Mouse (Mus musculus) neural tube, embryonic 11.5 days (tissue): ENCODE results near the gene Fras1. TPM values are rescaled to one million over a fixed set of nuclear protein-coding genes. Genes with fewer than 3 reads are reported as not detected.

Experiments
- ATAC-seq: fragments of 200-750 bp; cut with Nextera tagmentation; 2 replicates; pipeline ENCODE4 v1.8.0; 2017; ENCODE audit warnings: moderate number of reproducible peaks, mild to moderate bottlenecking, moderate TSS enrichment, moderate library complexity; ENCODE audit not compliant: insufficient read depth, low FRiP score, low TSS enrichment
- DNase-seq: peaks from one replicate; pipeline ENCODE4 v3.0.0-alpha.2; 2015; ENCODE audit warnings: low spot score
- H3K27ac ChIP-seq: fragments of 300-500 bp; sonication (generic); 2 replicates; pipeline ENCODE4 v1.5.1; 2014; ENCODE audit warnings: low read depth, mild to moderate bottlenecking, low read length
- H3K27me3 ChIP-seq: fragments of 300-500 bp; sonication (generic); 2 replicates; pipeline ENCODE4 v1.6.1; 2014; ENCODE audit warnings: mild to moderate bottlenecking, low read length, mixed read lengths; ENCODE audit not compliant: control insufficient read depth, insufficient read depth
- H3K36me3 ChIP-seq: fragments of 300-500 bp; sonication (generic); 2 replicates; pipeline ENCODE4 v1.6.1; 2014; ENCODE audit warnings: mild to moderate bottlenecking, low read length, moderate library complexity, mixed read lengths; ENCODE audit not compliant: control insufficient read depth, insufficient read depth
- H3K4me1 ChIP-seq: fragments of 300-500 bp; sonication (generic); 2 replicates; pipeline ENCODE4 v1.6.1; 2014; ENCODE audit warnings: low read length, mixed read lengths; ENCODE audit not compliant: control insufficient read depth, insufficient read depth
- H3K4me2 ChIP-seq: fragments of 300-500 bp; sonication (generic); 2 replicates; pipeline ENCODE4 v1.6.1; 2014; ENCODE audit warnings: low read depth, mild to moderate bottlenecking, moderate library complexity
- H3K4me3 ChIP-seq: fragments of 300-500 bp; sonication (generic); 2 replicates; pipeline ENCODE4 v1.5.1; 2014; ENCODE audit warnings: low read depth, low read length
- H3K9ac ChIP-seq: fragments of 300-500 bp; sonication (generic); 2 replicates; pipeline ENCODE4 v1.6.1; 2014; ENCODE audit warnings: mild to moderate bottlenecking, low read length
- H3K9me3 ChIP-seq: fragments of 300-500 bp; sonication (generic); 2 replicates; pipeline ENCODE4 v1.6.1; 2016; ENCODE audit warnings: low read length; ENCODE audit not compliant: control insufficient read depth
- WGBS: fragments of 180-500 bp; shearing (Covaris S2); extraction: QIAGEN DNeasy Blood & Tissue Kit; methylation state at CpG from one replicate; pipeline ENCODE4 v1.1.7; 2014; 5-methylcytosine and 5-hydroxymethylcytosine counted together
- polyA plus RNA-seq: library from polyadenylated mRNA; unstranded; fragments of >200 nt; fragmentation: Nextera tagmentation; extraction: Ambion mirVana; gene quantifications from 2 replicates; pipeline ENCODE4 v1.2.1, GENCODE M21; 2014

Gene Fras1
- polyA plus RNA-seq, 1 experiment from 2014 or later = 5.6 TPM

GRCm38 (mm10) chr5:96595793-96596192 is 222.0 kb downstream of the Fras1 start:
- Histone ChIP-seq H3K9me3 (no peaks in the 10 kb centered on the region), H3K27ac (no peak overlapping the region), H3K27me3 (no peaks in the 10 kb centered on the region), H3K9ac (no peak overlapping the region), H3K4me2 (no peak overlapping the region), H3K4me3 (no peak overlapping the region), H3K36me3 (no peaks in the 10 kb centered on the region), H3K4me1 (no peaks in the 10 kb centered on the region)
- ATAC-seq = no peak
- no peak for DNase-seq
- WGBS = 89% methylated on average over 5 of the region's 5 CpGs

GRCm38 (mm10) chr5:96603974-96604769 is 230.4 kb downstream of the Fras1 start:
- Histone ChIP-seq H3K4me1 (peaks cover 4% of the 10 kb centered on the region; the same call in 1 of the 2 replicates), H3K9ac (no peak overlapping the region), H3K27ac (no peak overlapping the region), H3K9me3 (no peaks in the 10 kb centered on the region), H3K36me3 (no peaks in the 10 kb centered on the region), H3K4me2 (no peak overlapping the region), H3K4me3 (no peak overlapping the region), H3K27me3 (no peaks in the 10 kb centered on the region)
- ATAC-seq (no peak), DNase-seq (no peak)
- WGBS = 86% methylated on average over 7 of the region's 7 CpGs

GRCm38 (mm10) chr5:96608036-96608435 is 234.3 kb downstream of the Fras1 start:
- ATAC-seq (no peak), DNase-seq (no peak)
- Histone ChIP-seq H3K9ac (no peak overlapping the region), H3K4me3 (no peak overlapping the region), H3K27ac (no peak overlapping the region), H3K36me3 (no peaks in the 10 kb centered on the region), H3K9me3 (no peaks in the 10 kb centered on the region), H3K27me3 (no peaks in the 10 kb centered on the region), H3K4me2 (no peak overlapping the region), H3K4me1 (peaks cover 4% of the 10 kb centered on the region; the same call in 1 of the 2 replicates)
- 72% methylated on average over 5 of the region's 5 CpGs for WGBS

- Histone ChIP-seq H3K9ac (no peak overlapping the region), H3K27me3 (no peaks in the 10 kb centered on the region), H3K36me3 (no peaks in the 10 kb centered on the region), H3K9me3 (no peaks in the 10 kb centered on the region), H3K4me3 (no peak overlapping the region), H3K4me1 (peaks cover 4% of the 10 kb centered on the region; the same call in 1 of the 2 replicates), H3K27ac (no peak overlapping the region), H3K4me2 (no peak overlapping the region)
- no peak for DNase-seq
- WGBS = 30% methylated on average over 3 of the region's 3 CpGs
- ATAC-seq = no peak
Measured at GRCm38 (mm10) chr5:96608581-96609280, 235.0 kb downstream of the Fras1 start.

- Histone ChIP-seq H3K4me1 (peaks cover 4% of the 10 kb centered on the region; the same call in 1 of the 2 replicates), H3K9me3 (no peaks in the 10 kb centered on the region), H3K27ac (no peak overlapping the region), H3K4me2 (no peak overlapping the region), H3K27me3 (no peaks in the 10 kb centered on the region), H3K36me3 (no peaks in the 10 kb centered on the region), H3K9ac (no peak overlapping the region), H3K4me3 (no peak overlapping the region)
- no peak for ATAC-seq
- no peak for DNase-seq
- WGBS = 83% methylated on average over 10 of the region's 10 CpGs
Measured at GRCm38 (mm10) chr5:96612077-96612476, 238.3 kb downstream of the Fras1 start.

- Histone ChIP-seq H3K9ac (no peak overlapping the region), H3K36me3 (no peaks in the 10 kb centered on the region), H3K4me1 (no peaks in the 10 kb centered on the region), H3K4me3 (no peak overlapping the region), H3K27me3 (no peaks in the 10 kb centered on the region), H3K9me3 (no peaks in the 10 kb centered on the region), H3K27ac (no peak overlapping the region), H3K4me2 (no peak overlapping the region)
- ATAC-seq (no peak), DNase-seq (no peak)
- WGBS = 79% methylated on average over 6 of the region's 6 CpGs
Measured at GRCm38 (mm10) chr5:96616954-96617646, 243.3 kb downstream of the Fras1 start.

GRCm38 (mm10) chr5:96618008-96618407 is 244.3 kb downstream of the Fras1 start:
- Histone ChIP-seq H3K27ac (no peak overlapping the region), H3K9ac (no peak overlapping the region), H3K4me3 (no peak overlapping the region), H3K36me3 (no peaks in the 10 kb centered on the region), H3K4me2 (no peak overlapping the region), H3K27me3 (no peaks in the 10 kb centered on the region), H3K4me1 (no peaks in the 10 kb centered on the region), H3K9me3 (no peaks in the 10 kb centered on the region)
- WGBS = 57% methylated on average over 2 of the region's 2 CpGs
- DNase-seq = no peak
- no peak for ATAC-seq

- Histone ChIP-seq H3K9me3 (no peaks in the 10 kb centered on the region), H3K4me3 (no peak overlapping the region), H3K27me3 (no peaks in the 10 kb centered on the region), H3K4me2 (no peak overlapping the region), H3K4me1 (no peaks in the 10 kb centered on the region), H3K27ac (no peak overlapping the region), H3K36me3 (no peaks in the 10 kb centered on the region), H3K9ac (no peak overlapping the region)
- ATAC-seq (no peak), DNase-seq (no peak)
- 88% methylated on average over 2 of the region's 2 CpGs for WGBS
Measured at GRCm38 (mm10) chr5:96620209-96620608, 246.5 kb downstream of the Fras1 start.
